Mouse (Mus musculus): ENCODE data around the gene Mylpf. TPM values are rescaled to one million over a fixed set of nuclear protein-coding genes. Genes with fewer than 3 reads are reported as not detected.

The Mylpf gene
- polyA plus RNA-seq, 1 experiment: 90.1 TPM

GRCm38 (mm10) chr7:127262218-127262961 lies 53.7 kb downstream of the Mylpf start:
- H3K4me1 ChIP-seq (ENCODE audit: control insufficient read depth, insufficient read depth, low read length): peaks cover 3% of the 10 kb centered on the region; the same call in 1 of the 2 replicates
- H3K36me3 ChIP-seq (ENCODE audit: control insufficient read depth, insufficient read depth, low read length): no peaks in the 10 kb centered on the region
- TF ChIP-seq CTCF (conservative IDR thresholded peaks at IDR 0.05; ENCODE audit: insufficient read depth, insufficient read length, low read depth, low read length): no peak
- no peak for TF ChIP-seq POLR2A (IDR thresholded peaks at IDR 0.05; ENCODE audit: low read depth, low read length)
- WGBS: 74% methylated on average over 10 of the region's 10 CpGs
- H3K4me3 ChIP-seq (ENCODE audit: insufficient read depth, low read depth, low read length): no peak overlapping the region
- H3K27ac ChIP-seq (ENCODE audit: insufficient read depth, low read depth, low read length): no peak overlapping the region
- no peak for DNase-seq
- no peaks in the 10 kb centered on the region for H3K27me3 ChIP-seq (replicated peaks; ENCODE audit: control insufficient read depth, insufficient read depth, low read length)

GRCm38 (mm10) chr7:127263526-127263925 lies 54.8 kb downstream of the Mylpf start:
- H3K36me3 ChIP-seq (ENCODE audit: control insufficient read depth, insufficient read depth, low read length): no peaks in the 10 kb centered on the region
- DNase-seq: no peak
- TF ChIP-seq CTCF (conservative IDR thresholded peaks at IDR 0.05; ENCODE audit: insufficient read depth, insufficient read length, low read depth, low read length) (no peak), POLR2A (IDR thresholded peaks at IDR 0.05; ENCODE audit: low read depth, low read length) (no peak)
- H3K27me3 ChIP-seq (replicated peaks; ENCODE audit: control insufficient read depth, insufficient read depth, low read length): no peaks in the 10 kb centered on the region
- no peak overlapping the region for H3K4me3 ChIP-seq (ENCODE audit: insufficient read depth, low read depth, low read length)
- H3K27ac ChIP-seq (ENCODE audit: insufficient read depth, low read depth, low read length): no peak overlapping the region
- 100% methylated on average over 3 of the region's 3 CpGs for WGBS
- H3K4me1 ChIP-seq (ENCODE audit: control insufficient read depth, insufficient read depth, low read length): peaks cover 3% of the 10 kb centered on the region; the same call in 1 of the 2 replicates

Other genes starting within 250 kb of the Mylpf start
- 237 and 284 TPM in 2 replicates for gene Cdipt, start 233.0 kb upstream of the Mylpf start, polyA plus RNA-seq (2012; rRNA removed)
- gene Cdiptos, start 232.8 kb upstream of the Mylpf start, polyA plus RNA-seq (2012; rRNA removed): 0.74 and 1.1 TPM in 2 replicates
- gene Mvp, start 194.3 kb upstream of the Mylpf start, polyA plus RNA-seq (2012; rRNA removed): 56.9 and 66.9 TPM in 2 replicates
- 0.91 and 1.3 TPM in 2 replicates for gene Pagr1b, start 192.4 kb upstream of the Mylpf start, polyA plus RNA-seq (2012; rRNA removed)
- gene Pagr1a, start 191.5 kb upstream of the Mylpf start, polyA plus RNA-seq (2012; rRNA removed): 2.8 and 17.6 TPM in 2 replicates
- 21.2 and 28.9 TPM in 2 replicates for gene Gm42742, start 187.8 kb upstream of the Mylpf start, polyA plus RNA-seq (2012; rRNA removed)
- gene Prrt2, start 187.7 kb upstream of the Mylpf start, polyA plus RNA-seq (2012; rRNA removed): 3.6 and 4.6 TPM in 2 replicates
- 97.9 and 115 TPM in 2 replicates for gene Maz, start 181.9 kb upstream of the Mylpf start, polyA plus RNA-seq (2012; rRNA removed)
- gene Kif22, start 166.4 kb upstream of the Mylpf start, polyA plus RNA-seq (2012; rRNA removed): 0.67 and 0.73 TPM in 2 replicates
- not detected in 2 replicates for gene Zg16, start 121.6 kb upstream of the Mylpf start, polyA plus RNA-seq (2012; rRNA removed)
- gene AI467606, start 117.5 kb upstream of the Mylpf start, polyA plus RNA-seq (2012; rRNA removed): 4.2 and 7.7 TPM in 2 replicates
- 127 and 137 TPM in 2 replicates for gene Qprt, start 86.7 kb upstream of the Mylpf start, polyA plus RNA-seq (2012; rRNA removed)
- gene Spn, start 71.1 kb upstream of the Mylpf start, polyA plus RNA-seq (2012; rRNA removed): 2.7 and 5.2 TPM in 2 replicates
- gene Cd2bp2, start 12.8 kb upstream of the Mylpf start, polyA plus RNA-seq (2012; rRNA removed): 26.9 and 33.6 TPM in 2 replicates
- 26.8 and 28.5 TPM in 2 replicates for gene Tbc1d10b, start 422 bp upstream of the Mylpf start, polyA plus RNA-seq (2012; rRNA removed)
- gene Zfp553, start 24.2 kb downstream of the Mylpf start, polyA plus RNA-seq (2012; rRNA removed): 7.9 and 9.6 TPM in 2 replicates
- gene Sept1, start 24.2 kb downstream of the Mylpf start, polyA plus RNA-seq (2012; rRNA removed): 24.1 and 38.4 TPM in 2 replicates
- gene Zfp771, start 35.4 kb downstream of the Mylpf start, polyA plus RNA-seq (2012; rRNA removed): 48.4 and 85.5 TPM in 2 replicates
- 68.9 and 70.5 TPM in 2 replicates for gene Dctpp1, start 51.8 kb downstream of the Mylpf start, polyA plus RNA-seq (2012; rRNA removed)
- gene Sephs2, start 65.2 kb downstream of the Mylpf start, polyA plus RNA-seq (2012; rRNA removed): 153 and 156 TPM in 2 replicates
- 2.9 and 7.2 TPM in 2 replicates for gene Itgal, start 87.4 kb downstream of the Mylpf start, polyA plus RNA-seq (2012; rRNA removed)
- 36.7 and 52.0 TPM in 2 replicates for gene Zfp768, start 136.7 kb downstream of the Mylpf start, polyA plus RNA-seq (2012; rRNA removed)
- gene Zfp747, start 167.2 kb downstream of the Mylpf start, polyA plus RNA-seq (2012; rRNA removed): 6.5 and 7.2 TPM in 2 replicates
- gene 9130019O22Rik, start 178.3 kb downstream of the Mylpf start, polyA plus RNA-seq (2012; rRNA removed): 3.3 and 3.4 TPM in 2 replicates
- 5.5 and 7.4 TPM in 2 replicates for gene E430018J23Rik, start 184.7 kb downstream of the Mylpf start, polyA plus RNA-seq (2012; rRNA removed)
- gene Zfp764, start 197.9 kb downstream of the Mylpf start, polyA plus RNA-seq (2012; rRNA removed): 6.2 and 6.6 TPM in 2 replicates
- 19.1 TPM in 2 replicates for gene Zfp688, start 213.2 kb downstream of the Mylpf start, polyA plus RNA-seq (2012; rRNA removed)
- gene Zfp689, start 240.3 kb downstream of the Mylpf start, polyA plus RNA-seq (2012; rRNA removed): 3.0 and 3.4 TPM in 2 replicates